Mouse (Mus musculus) cerebellum, adult 18-20 months (tissue): Measurements from ENCODE around the gene Rapsn.

Experiments used
- DNase-seq, 2 experiments: peaks; one replicate each; pipeline ENCODE4 v3.0.0; 2021

Gene Rapsn

DNA sequence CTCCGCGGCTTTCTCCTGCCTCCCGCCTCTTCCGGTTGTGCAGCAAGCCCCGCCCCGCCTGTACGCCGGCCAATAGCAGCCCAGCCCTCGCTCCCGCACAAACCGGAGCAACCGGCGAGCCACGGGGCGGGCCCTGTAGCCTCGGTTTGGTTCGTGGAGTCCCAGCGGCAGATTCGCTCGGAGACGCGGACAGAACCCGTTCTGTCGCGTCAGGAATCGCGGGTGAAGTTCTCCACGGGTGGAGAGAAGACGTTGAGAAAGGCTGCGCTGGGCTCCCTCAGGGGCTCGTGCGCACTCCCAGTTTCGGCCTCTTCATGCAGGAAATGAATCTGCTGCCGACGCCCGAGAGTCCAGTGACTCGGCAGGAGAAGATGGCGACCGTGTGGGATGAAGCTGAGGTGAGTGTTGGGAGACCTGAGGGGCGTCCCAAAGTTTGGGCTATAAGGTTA, 18.5 kb downstream of the Rapsn start, which contains the start of gene Psmc3:
Gene Psmc3 (plus strand): TSS at position 76 of the 449 bp plus-strand sequence.
- DNase-seq = peak; percentile 98 to 99

DNA sequence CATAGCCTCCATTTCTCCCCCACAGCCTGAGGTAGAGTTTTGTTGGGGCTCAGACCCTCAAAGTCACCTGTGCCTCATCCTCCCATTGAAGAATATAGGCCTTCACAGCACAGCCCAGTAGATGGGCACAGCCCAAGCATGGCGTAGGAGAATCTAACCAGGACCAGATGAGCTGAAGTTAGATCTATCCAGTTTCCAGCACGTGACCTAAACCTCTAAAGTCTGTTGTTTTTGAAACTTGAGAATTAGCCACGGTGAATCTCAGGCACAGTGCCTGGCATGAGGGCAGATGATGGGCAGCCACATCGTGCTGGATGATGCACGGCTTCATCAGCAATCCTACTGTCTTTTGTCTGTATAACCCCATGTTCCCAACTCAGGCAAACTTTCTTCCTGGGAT, 23.0 kb downstream of the Rapsn start:
- no peak for DNase-seq

DNA sequence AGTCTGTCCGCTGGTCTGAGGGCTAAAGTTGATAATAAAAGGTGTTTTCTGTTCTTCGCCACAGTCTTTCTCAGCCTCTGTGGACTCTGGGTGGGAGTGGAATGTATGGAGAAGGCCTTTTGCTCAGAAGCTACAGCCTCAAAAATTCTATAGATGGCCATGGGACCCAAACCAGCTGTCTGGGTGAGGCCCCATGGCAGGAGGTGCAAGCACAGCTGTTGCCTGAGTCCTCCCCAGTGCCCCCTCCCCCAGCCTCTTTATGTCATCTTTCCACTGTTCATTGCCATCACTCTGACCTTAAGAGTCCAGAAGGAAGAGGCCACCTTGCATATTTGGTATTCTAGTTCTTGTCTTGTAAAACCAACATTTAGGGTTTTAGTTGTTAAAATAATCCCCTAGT, 24.0 kb downstream of the Rapsn start:
- no peak for DNase-seq

DNA sequence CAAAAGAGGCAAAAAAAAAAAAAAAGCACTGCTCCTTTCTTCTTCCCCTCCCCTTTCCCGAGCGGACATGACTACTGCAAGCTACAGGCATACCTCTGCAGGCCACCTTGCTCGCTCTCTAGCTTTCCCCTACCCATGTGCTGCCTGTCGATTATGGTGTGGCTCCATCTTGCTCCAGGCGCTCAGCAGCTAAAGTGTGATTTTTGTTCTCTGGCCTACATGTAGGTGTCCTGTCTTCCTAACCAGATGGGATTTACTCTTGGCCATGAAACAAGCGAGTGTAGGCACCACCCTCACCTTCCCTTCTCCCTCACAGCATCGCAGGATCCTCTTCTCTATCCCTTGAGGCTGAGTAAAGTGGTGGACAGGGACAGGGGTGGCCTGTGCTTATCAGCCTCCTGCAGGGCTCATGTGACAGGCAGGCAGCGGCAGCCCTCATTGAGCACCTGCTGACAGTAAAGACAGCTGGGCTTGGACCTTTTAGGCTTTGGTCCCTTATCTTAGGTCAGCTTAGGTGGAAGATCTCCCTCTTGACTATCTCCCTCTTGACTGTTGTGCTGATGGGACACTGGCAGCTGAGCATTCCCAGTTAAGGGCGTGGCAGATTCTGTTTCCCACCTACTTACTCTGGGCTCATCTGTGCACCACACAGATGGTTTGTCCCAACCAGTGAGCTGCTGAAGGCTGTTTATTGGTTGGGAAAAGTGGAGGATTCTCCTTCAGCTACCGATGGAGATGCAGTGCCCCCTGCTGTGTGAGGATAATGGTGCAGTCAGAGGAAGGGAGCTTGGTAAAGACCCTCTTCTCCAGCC, 25.3 kb downstream of the Rapsn start:
- no peak for DNase-seq

DNA sequence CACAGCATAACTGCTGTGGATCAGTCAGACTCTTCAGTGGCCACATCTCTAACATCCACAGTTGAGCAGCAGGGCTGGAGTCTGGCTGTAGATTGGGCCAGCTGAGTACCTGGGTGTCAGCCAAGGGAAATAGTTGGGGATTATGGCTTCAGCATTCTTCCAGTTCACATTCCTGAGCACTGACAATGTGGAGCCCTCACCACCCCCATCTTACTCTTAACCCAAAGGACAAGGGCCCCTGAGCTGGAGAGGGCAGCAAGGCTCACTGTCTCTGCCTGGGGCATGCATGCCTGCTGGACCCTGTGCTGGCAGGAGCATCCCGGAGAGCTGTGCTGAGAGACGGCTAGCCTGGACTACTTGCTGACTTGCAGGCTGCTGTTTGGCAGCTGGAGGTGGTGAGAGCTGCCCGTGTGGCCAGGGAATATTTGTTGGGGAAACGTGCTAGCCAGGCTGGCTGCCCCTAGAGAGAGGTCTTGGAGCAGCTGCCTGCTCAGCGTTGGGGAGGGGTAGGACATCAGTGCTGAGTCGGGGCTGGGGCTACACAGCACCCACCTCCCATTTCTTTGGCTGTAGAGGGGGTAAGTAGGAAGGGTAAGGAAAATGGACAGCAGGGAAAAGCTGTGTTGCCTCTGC, 26.5 kb downstream of the Rapsn start:
- DNase-seq = no peak

DNA sequence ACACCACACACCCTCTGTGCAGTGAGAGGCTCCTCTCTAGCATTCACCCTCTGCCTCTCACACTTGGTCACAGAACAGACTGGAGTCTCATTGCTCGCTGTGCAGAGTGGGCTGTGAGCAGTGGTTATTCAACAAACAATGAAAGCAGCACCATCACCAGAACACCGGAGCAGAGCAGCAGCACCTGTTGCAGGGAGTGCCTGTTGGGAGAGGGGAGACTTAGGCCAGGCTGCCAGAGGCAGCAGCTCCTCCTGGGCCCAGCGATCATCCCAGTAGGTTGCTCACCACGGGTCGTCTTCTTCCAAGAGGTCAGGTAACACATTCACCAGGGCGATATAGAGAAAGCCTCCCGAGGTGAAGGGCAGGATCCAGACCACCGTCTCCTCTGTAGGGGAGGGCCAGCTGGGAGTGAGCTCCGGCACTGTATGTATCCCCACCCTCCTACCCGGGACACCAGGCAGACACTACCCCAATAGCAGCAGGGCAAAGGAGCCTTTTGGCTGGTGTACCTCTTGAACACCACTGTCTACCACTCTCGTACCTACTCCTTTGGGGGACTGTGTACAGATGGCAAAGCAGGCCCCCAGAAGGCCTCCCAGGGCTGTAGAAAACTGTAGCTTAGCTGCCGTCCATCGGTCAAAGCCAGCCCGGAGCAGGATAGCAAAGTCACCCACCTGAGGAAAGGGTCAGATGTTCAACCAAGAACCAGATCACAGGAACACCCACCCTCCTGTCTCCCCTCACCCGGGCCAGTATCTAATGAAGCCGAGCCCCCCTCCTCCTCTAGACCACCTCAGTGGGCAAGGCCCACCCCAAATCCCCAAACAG, 27.6 kb downstream of the Rapsn start:
- DNase-seq = no peak

DNA sequence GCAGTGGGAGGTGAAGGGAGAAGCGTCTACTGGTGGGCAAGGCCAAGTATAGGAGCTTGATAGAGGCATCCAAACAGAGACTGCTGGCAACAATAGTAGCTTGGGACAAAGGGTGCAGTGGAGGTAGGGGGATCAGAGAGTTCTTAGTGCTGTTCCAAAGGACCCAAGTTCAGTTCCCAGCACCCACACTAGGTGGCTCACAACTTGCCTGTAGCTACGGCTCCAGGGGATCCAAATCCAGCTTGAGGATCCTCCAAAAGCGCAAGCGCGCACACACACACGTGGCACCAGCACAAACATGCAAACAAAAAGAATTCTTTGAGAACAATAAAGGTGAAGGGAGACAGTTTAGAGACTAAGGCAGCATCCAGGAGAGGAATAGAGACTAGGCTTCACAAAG, 28.8 kb downstream of the Rapsn start:
- no peak for DNase-seq

DNA sequence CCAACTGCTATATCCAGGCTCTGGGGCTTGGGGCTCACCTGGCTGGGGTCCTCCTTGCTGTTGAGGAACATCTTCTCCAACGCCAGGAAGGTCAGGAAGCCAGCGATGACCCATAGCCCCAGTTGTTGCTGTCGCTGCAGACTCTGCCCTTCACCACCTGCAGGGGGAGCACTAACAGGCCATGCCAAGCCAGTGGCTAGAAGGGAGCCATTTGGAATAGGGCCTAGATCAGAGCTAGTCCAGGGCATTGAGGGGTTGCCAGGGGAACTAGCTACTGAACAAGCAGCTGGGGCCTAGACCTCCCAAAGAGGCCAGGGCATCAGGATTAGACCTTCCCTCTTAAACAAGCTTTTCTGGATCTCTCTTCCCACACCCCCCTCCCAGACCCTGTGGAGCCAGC, 30.1 kb downstream of the Rapsn start:
- peak; percentile 51 to 53 for DNase-seq

DNA sequence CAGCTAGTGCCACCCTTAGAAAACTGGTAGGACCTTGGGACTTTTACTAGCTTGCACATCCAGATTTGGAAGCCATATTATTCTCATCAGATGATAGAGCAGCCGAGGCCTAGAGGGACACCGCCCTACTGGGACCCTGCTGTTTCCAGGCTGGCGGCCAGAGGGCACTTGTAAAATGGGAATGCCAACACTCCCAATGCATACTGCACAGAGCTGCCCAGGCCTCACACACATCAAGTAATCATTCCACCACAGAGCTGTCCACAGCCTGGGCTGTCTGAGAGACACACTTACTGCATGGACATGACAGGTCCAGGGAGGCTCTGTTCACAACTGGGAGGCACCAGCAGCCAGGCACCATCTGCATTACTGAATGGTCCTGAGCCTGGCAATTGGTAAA, 31.0 kb downstream of the Rapsn start:
- no peak for DNase-seq

DNA sequence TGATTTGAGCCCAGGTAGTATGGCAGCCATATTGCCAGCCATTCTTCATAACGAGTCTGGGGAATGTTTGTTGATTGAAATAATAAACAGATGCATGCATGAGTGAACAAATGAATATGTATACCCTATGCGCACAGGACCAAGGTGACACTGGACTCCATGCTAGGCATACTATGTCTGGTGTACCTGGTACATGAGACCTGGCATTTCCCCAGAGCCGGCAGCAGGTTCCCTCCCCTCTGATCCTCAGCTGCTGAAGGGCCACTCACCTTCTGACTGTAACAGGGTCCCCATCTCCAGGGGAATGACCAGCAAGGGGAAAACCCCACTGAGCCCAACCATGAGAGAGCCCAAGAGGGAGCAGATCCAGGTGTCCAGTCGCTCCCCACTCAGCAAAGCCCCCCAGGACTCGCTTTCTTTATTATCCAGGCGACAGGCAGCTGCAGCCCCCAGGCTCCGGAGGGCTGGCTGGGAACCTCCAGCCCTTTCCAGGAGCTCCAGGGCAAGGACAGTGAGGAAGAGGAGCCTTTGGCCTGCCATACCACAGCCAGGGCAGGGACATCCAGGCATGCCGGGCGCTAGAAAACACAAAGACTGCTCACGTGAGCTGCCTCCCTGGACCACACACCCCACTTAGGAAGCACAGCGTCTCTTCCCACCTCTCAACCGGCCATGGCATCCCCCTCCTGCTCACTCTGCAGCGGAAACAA, 32.9 kb downstream of the Rapsn start:
- DNase-seq = no peak

DNA sequence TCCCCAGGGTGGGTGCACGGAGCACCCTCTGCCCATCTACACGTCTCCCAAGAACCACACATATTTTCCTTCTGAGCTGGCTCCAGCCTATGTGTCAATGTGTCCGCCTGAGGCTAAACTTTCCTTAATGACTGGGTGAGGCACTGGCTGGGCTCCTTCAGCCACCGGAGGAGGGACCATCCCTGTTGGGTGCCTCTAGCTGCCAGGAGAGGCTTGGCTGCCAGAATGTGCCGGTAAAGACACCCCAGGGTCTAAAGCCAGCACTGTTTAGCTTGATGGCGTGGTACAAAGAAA, 33.4 kb downstream of the Rapsn start:
- DNase-seq = no peak

DNA sequence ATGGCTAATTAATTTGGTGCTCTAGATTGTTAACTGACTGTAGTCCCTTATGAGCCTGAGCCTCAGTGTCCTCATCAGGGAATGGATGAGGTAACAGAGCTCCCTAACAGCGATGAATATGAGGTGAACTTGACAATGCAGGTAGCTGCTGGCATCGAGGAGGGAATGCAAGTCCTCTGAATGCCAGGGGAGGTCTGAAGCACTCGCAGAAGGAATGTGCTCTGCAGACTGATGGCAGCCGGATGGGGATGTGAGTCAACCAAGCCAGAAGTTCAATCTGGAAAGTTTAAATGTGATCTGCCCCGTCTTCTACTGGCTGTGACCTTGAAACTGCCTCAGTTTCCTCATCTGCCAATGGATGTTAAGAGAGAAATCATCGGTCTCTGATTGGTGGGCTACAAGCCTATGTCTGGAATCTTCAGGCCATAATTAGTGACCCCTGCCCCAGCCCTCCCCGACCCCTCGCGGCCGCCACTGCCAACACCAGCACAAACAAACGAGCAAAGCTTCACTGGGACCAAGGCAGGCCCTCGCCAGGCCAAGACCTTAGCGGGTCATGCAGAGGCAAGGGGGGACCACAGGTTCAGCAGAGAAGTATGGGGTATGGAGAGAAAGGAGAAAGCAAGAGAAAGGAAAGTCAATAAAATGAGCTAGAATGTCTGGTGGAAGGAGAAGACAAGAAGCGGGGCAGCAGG, 34.0 kb downstream of the Rapsn start:
- DNase-seq = no peak

DNA sequence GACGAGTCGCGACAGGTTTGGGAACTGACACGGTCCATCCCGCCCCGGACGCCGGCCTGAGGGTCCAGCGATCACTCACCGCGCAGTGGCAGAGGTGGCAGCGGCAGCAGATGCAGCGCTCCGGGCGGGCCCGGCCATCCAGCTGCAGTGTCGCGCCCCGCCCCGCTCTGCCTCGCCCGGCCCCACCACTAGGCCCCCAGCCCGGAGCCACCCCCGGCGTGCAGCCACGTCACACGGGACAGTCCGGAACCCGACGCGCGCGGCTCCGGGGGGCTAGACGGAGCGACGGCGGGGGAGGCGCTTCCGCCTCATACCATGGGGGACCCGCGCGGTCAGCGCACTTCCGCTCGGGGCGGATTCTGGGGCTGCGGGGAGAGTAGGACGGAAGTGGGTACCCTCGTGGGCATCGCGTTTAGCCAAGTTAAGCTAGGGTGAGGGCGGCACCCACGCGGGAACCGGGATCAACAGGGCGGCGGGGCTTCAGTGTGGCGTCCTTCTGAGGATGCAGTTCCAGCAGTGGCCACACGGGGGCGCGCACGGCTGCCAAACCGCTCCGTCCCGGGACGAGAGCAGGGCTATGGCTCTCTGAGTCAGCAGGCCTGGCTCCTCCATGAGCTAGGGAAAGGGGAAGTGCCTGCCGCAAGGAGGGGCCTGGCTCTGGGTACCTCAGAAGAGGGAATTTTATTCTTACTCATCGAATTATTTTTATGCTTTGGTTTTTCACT, 34.8 kb downstream of the Rapsn start, which contains the start of gene Slc39a13:
Gene Slc39a13 (minus strand): TSS at position 342 of the 725 bp plus-strand sequence.
- peak; percentile 90 to 96 for DNase-seq

DNA sequence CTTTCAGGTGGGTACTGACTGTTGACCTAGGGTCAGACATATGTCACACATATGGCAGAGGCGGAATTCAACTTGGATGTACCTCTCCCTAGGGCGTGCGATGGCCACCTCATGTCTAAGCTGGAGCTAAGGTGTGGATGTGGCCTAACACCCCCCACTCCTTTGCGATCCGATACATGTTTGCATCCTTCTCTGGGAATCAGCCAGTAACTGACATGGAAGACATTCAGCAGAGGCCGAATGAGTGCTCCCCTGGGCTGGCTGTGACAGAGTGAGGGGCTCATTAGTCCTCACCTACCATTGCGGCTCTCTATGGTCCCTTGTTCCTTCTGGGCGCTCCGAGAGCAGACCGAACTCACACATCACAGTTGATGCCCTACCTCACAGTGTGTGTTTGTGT, 35.6 kb downstream of the Rapsn start:
- DNase-seq = no peak

DNA sequence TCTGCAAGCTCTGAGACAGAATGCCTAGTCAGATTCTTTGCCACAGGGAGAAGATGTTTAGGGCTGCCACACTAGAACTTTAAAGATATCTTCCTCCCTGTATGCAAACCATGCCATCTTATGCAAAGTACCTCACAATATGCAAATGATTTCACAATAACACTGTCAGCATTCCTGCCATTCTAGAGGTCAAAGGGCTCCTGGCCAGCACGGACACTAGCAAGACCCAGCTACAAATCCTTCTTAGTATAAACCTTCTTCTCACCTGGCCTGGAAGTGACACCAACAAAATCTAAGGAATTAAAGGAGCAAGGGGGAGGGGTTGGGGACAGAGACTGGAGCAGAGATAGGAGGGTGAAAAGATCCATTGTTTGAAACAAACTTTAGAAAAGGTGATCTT, 36.7 kb downstream of the Rapsn start:
- no peak for DNase-seq

DNA sequence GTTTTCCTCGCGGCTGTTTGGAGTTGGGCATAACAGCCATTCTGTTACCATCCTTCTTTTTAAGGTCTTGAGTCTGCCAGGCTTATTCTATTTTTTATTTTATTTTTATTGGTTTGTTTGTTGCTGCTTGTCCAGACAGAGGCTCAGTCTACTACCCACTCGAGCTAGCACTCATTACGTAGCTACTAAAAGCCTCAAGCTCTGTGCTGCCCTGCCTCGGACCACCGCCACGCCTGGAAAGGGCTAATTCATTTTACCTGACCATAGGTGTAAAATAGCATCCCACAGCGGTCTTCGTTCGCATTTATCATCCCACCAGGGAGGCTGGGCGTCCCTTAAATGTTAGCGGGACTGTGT, 42.5 kb downstream of the Rapsn start:
- no peak for DNase-seq

DNA sequence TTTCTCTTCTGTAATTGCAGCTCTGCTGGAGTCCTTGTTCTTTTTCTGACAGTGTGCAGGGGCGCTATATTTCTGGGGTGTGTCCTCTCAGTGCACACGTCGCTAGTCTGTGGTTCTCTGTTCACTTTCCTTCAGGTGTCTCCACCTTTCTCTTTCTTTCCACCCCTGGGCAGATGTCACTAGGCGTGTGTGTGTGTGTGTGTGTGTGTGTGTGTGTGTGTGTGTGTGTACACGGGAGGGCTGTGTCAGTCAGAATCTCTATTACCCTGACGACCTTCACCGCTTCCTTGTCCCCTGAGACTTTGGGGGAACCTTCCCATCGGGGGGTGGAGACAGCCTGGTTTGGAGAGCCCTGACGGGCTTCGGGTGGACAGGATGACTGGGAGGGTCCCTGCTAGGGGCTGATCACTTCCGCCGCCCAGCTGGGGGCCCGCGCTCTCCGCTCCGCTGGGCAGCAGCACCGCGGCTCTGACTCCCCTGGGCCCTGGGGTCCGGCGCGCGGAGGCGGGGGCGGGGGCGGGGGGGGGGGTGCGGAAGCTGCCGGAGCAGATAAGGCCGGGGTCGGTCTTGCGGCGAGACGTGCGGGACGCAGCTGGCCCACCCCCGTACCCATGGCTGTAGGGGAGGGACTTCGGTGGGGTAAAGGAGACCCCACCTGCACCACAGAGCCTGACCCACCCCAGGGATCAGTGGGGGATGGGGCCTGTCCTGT, 43.0 kb downstream of the Rapsn start:
- DNase-seq = no peak

DNA sequence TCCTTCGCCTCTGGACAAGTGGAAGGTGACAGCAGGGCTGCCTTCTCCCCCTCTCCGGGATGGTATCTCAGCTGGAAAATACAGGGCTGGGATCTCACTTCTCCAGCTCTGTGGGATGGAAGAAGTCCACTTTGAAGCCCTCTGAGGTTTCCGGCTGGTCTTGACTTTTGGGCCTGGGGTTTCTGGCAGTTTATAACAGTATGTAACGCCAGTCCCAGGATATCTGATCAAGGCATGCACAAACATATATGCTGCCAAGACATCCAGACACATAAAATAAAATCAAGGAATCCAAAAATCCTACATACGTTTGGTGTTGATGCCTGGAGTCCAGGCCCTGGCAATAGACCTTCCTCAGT, 43.6 kb downstream of the Rapsn start:
- no peak for DNase-seq

DNA sequence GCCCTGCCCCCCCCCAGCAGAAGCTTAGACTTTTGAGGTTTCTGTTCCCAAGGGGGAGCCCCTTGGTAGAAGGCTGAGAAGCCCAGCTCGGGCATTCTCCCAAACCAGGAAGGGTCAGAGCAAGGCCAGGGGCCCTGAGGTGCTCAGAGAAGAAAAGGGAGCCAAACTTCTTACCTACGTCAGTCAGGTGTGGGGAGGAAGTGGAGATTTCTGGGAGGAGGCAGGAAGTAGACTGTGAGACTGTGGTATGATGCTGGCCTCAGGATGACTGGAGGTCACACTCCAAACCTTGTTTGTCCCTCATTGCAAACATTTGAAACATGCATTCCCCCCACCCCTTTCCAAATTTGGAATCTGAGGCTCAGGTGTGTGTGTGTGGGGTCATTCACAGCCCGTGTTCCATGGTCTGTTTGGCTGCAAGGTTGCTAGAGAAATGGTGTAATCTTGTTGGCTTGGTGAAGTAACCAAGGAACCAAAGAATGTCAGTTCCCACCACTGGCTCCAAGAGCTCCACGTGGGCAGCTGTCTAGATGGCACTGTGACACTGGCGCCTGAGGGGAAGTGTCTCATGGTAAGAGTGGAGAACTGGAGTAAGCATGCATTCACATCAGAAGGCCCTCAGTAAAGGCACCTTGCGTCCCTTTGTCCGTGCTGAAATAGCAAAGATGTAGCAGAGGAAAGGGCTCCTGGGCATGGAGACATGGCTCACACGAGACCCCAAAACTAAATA, 45.5 kb downstream of the Rapsn start:
- no peak for DNase-seq
